Mouse (Mus musculus) neural tube, embryonic 11.5 days (tissue): ENCODE results near the gene Dner. TPM values are rescaled to one million over a fixed set of nuclear protein-coding genes. Genes with fewer than 3 reads are reported as not detected.

Experiments used
- ATAC-seq: fragments of 200-750 bp; cut with Nextera tagmentation; 2 replicates; pipeline ENCODE4 v1.8.0; 2017; ENCODE audit warnings: moderate number of reproducible peaks, mild to moderate bottlenecking, moderate TSS enrichment, moderate library complexity; ENCODE audit not compliant: insufficient read depth, low FRiP score, low TSS enrichment
- DNase-seq: peaks from one replicate; pipeline ENCODE4 v3.0.0-alpha.2; 2015; ENCODE audit warnings: low spot score
- H3K27ac ChIP-seq: fragments of 300-500 bp; sonication (generic); 2 replicates; pipeline ENCODE4 v1.5.1; 2014; ENCODE audit warnings: low read depth, mild to moderate bottlenecking, low read length
- H3K27me3 ChIP-seq: fragments of 300-500 bp; sonication (generic); 2 replicates; pipeline ENCODE4 v1.6.1; 2014; ENCODE audit warnings: mild to moderate bottlenecking, low read length, mixed read lengths; ENCODE audit not compliant: control insufficient read depth, insufficient read depth
- H3K36me3 ChIP-seq: fragments of 300-500 bp; sonication (generic); 2 replicates; pipeline ENCODE4 v1.6.1; 2014; ENCODE audit warnings: mild to moderate bottlenecking, low read length, moderate library complexity, mixed read lengths; ENCODE audit not compliant: control insufficient read depth, insufficient read depth
- H3K4me1 ChIP-seq: fragments of 300-500 bp; sonication (generic); 2 replicates; pipeline ENCODE4 v1.6.1; 2014; ENCODE audit warnings: low read length, mixed read lengths; ENCODE audit not compliant: control insufficient read depth, insufficient read depth
- H3K4me2 ChIP-seq: fragments of 300-500 bp; sonication (generic); 2 replicates; pipeline ENCODE4 v1.6.1; 2014; ENCODE audit warnings: low read depth, mild to moderate bottlenecking, moderate library complexity
- H3K4me3 ChIP-seq: fragments of 300-500 bp; sonication (generic); 2 replicates; pipeline ENCODE4 v1.5.1; 2014; ENCODE audit warnings: low read depth, low read length
- H3K9ac ChIP-seq: fragments of 300-500 bp; sonication (generic); 2 replicates; pipeline ENCODE4 v1.6.1; 2014; ENCODE audit warnings: mild to moderate bottlenecking, low read length
- H3K9me3 ChIP-seq: fragments of 300-500 bp; sonication (generic); 2 replicates; pipeline ENCODE4 v1.6.1; 2016; ENCODE audit warnings: low read length; ENCODE audit not compliant: control insufficient read depth
- WGBS: fragments of 180-500 bp; shearing (Covaris S2); extraction: QIAGEN DNeasy Blood & Tissue Kit; methylation state at CpG from one replicate; pipeline ENCODE4 v1.1.7; 2014; 5-methylcytosine and 5-hydroxymethylcytosine counted together
- polyA plus RNA-seq: library from polyadenylated mRNA; unstranded; fragments of >200 nt; fragmentation: Nextera tagmentation; extraction: Ambion mirVana; gene quantifications from 2 replicates; pipeline ENCODE4 v1.2.1, GENCODE M21; 2014

The Dner gene
- polyA plus RNA-seq, 1 experiment from 2014 or later: 44.7 TPM

DNA sequence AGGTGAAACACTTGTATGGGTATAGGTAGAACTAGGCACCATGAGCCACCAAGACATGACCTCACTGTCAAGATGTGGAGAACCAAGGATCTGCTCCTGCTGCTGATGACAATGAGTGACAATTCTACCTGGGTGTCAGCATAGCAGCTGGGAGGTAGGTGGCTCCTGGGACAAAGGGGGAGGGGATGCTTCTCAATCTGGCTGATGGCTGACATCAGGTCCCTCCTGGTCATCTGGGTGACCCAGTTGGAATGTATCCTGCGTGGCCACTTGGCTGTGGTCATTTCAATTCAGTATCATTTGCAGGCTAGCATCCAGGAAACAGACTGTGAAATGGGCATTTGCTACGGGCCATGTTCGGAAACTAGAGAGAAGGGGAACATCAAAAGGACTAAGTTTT is 315.1 kb downstream of the Dner start:
- Histone ChIP-seq H3K27me3 (no peaks in the 10 kb centered on the region), H3K9ac (no peak overlapping the region), H3K9me3 (no peaks in the 10 kb centered on the region), H3K27ac (no peak overlapping the region), H3K4me2 (no peak overlapping the region), H3K4me1 (no peaks in the 10 kb centered on the region), H3K4me3 (no peak overlapping the region), H3K36me3 (no peaks in the 10 kb centered on the region)
- WGBS: 63% methylated on average over 3 of the region's 3 CpGs
- DNase-seq (no peak), ATAC-seq (no peak)

DNA sequence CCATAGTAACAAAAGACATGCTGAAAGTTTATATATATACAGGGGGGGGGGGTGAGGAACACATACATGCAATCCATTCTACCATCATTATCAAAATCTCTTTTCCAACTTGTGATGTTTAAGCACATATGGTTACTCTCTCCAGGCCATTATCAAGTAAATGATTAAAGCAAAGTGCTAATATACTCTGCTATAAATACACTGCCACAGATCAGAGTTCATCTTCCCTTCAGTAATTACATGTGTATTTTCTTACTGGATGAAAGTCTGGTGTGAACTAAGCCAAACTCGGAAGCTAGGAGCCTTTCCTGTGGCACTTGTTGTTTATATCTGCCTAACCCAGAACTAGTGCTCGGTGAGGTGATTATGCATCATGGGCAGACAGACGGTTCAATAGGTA is 328.3 kb downstream of the Dner start:
- H3K27me3 ChIP-seq: no peaks in the 10 kb centered on the region
- H3K27ac ChIP-seq: no peak overlapping the region
- no peak overlapping the region for H3K9ac ChIP-seq
- no peaks in the 10 kb centered on the region for H3K36me3 ChIP-seq
- H3K4me3 ChIP-seq: no peak overlapping the region
- H3K4me1 ChIP-seq: no peaks in the 10 kb centered on the region
- no peak overlapping the region for H3K4me2 ChIP-seq
- 85% methylated on average over 3 of the region's 3 CpGs for WGBS
- no peaks in the 10 kb centered on the region for H3K9me3 ChIP-seq
- ATAC-seq: no peak
- DNase-seq: no peak

DNA sequence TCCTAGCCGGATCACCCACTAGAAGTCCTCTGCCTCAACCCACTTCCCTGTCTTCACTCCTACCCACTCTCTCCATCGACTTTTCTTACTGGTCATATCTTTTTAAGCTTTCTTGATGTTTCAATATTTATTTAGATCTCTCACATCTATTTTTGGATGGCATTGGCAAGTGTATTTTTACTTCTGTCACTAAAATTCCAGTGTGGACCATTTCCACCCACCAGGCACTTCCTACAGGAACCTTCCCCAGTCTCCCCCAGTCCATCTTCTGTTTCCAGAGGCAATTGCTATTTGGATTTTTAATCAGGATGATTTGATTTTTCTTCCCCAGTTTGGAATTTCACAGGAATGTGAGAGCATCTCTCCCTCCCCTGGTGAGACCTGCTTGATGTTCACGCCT is 329.5 kb downstream of the Dner start:
- Histone ChIP-seq H3K4me1 (no peaks in the 10 kb centered on the region), H3K27ac (no peak overlapping the region), H3K36me3 (no peaks in the 10 kb centered on the region), H3K9ac (no peak overlapping the region), H3K27me3 (no peaks in the 10 kb centered on the region), H3K9me3 (no peaks in the 10 kb centered on the region), H3K4me3 (no peak overlapping the region), H3K4me2 (no peak overlapping the region)
- ATAC-seq (no peak), DNase-seq (no peak)
- 73% methylated on average over 3 of the region's 3 CpGs for WGBS

DNA sequence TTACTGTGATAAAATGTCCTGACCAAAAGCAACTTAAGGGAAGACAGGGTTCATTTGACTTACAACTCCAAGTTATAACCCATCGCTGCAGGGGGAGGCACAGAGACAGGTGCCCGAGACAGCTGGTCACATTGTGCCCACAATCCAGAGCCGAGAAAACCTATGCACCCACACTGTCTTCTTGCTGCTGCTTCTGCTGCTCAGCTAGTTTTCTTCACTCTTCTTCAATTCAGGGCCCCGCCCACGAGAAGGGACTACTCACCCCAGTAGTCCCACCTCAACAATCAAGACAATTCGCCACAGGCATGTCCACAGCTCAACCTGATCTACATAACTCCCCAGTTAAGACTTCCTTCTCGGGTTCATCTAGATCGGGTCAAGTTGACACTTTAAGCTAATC is 332.1 kb downstream of the Dner start, which contains the start of gene Pid1:
Gene Pid1, minus strand, starts transcription at position 214 of the 400 bp plus-strand sequence.
- no peaks in the 10 kb centered on the region for H3K36me3 ChIP-seq
- DNase-seq: no peak
- H3K9ac ChIP-seq: no peak within 1 kb of the TSS
- H3K4me3 ChIP-seq: no peak within 1 kb of the TSS
- no peak within 1 kb of the TSS for H3K27ac ChIP-seq
- ATAC-seq: no peak
- H3K4me2 ChIP-seq: no peak within 1 kb of the TSS
- H3K4me1 ChIP-seq: no peaks in the 10 kb centered on the region
- no peaks in the 10 kb centered on the region for H3K9me3 ChIP-seq
- no peaks in the 10 kb centered on the region for H3K27me3 ChIP-seq
- WGBS: 87% methylated on average over 8 of the region's 8 CpGs

DNA sequence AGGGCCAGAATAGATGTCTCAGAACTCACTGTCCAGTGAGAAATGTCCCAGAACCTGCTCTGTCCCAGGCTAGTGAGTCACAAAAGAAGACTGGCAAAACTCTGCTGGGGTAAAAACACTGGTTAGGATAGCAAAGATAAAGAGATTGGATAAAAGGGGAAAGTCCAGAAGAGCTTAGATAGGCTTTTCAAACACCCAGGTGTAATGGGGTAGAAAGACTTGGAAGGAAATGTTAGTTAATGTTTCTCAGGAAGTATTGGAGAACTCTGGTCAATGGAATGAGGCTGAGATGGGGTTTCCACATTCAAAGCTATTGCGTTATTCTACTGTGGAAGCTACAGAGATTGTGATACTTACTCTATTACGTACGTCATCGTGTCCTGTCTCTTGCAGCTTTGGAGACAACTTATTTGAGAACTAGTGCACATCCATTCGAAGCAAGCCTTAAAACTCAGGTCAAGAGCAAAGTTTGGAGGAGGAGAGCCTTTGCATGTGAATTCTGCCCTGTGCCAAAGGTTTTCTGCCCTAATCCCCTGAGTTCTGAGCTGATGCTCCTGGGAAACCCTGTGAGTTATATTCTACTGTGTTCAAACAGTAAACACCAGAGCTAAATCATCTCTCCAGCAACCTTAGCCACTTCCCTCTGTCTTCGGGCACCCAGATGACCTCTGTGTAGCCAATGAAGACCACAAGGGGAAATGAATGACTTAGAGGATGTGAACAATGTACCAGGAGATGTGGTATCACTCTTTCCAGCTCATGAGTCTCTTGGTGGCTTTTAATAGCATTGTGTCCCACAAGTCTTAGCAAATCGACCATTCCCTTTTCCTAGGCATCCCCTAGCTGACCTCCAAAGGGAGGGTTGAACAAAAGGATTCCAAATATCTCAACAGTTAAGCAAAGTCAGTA is 333.1 kb downstream of the Dner start:
- H3K27me3 ChIP-seq: no peaks in the 10 kb centered on the region
- H3K27ac ChIP-seq: no peak overlapping the region
- ATAC-seq: no peak
- no peak for DNase-seq
- no peak overlapping the region for H3K4me3 ChIP-seq
- H3K4me2 ChIP-seq: no peak overlapping the region
- WGBS: 86% methylated on average over 7 of the region's 7 CpGs
- H3K9ac ChIP-seq: no peak overlapping the region
- H3K9me3 ChIP-seq: no peaks in the 10 kb centered on the region
- no peaks in the 10 kb centered on the region for H3K4me1 ChIP-seq
- no peaks in the 10 kb centered on the region for H3K36me3 ChIP-seq

DNA sequence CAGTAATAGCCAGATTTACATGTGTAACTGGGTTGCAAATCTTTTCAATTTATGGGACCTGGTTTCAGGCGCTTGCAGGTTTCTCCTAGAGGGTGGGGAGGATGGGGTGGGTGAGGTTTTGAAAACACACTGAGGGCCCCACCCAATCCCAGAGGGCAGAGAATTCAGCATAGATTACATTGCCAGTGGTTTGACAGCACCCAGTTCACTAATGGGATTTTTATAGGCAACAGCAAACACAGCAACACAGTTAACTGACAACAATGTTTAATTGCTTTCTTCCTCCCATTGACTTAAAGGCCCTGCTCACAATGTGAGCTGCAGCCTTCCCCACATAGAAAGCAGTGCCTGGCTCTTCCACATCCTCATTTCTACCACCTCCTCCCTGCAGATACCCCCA is 333.8 kb downstream of the Dner start:
- Histone ChIP-seq H3K27ac (no peak overlapping the region), H3K9ac (no peak overlapping the region), H3K27me3 (no peaks in the 10 kb centered on the region), H3K4me3 (no peak overlapping the region), H3K36me3 (no peaks in the 10 kb centered on the region), H3K4me2 (no peak overlapping the region), H3K9me3 (no peaks in the 10 kb centered on the region), H3K4me1 (no peaks in the 10 kb centered on the region)
- WGBS: 75% methylated on average over 1 of the region's 1 CpGs
- ATAC-seq: no peak
- no peak for DNase-seq

DNA sequence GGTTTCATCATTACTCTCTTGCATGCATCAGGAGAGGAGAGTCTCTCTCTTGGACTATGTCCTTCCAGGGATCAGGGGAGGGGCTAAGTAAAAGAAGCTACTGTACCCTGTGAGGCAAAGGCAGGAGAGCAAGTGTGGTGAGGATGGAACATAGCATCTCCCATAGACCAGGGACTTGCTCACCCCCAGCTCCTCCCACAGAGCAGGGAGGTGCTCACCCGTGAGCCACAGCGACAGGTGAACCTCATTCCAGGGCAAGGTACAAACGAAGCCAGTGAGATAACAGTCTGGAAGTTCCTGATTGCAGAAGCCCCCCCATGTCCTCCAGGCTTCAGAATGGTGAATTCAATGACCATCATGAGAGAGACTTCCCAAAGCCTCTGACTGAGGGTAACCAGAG is 334.6 kb downstream of the Dner start:
- H3K27me3 ChIP-seq: no peaks in the 10 kb centered on the region
- 89% methylated on average over 3 of the region's 3 CpGs for WGBS
- H3K4me3 ChIP-seq: no peak overlapping the region
- DNase-seq (no peak), ATAC-seq (no peak)
- no peaks in the 10 kb centered on the region for H3K36me3 ChIP-seq
- H3K27ac ChIP-seq: no peak overlapping the region
- H3K4me2 ChIP-seq: no peak overlapping the region
- H3K9me3 ChIP-seq: no peaks in the 10 kb centered on the region
- no peaks in the 10 kb centered on the region for H3K4me1 ChIP-seq
- no peak overlapping the region for H3K9ac ChIP-seq

DNA sequence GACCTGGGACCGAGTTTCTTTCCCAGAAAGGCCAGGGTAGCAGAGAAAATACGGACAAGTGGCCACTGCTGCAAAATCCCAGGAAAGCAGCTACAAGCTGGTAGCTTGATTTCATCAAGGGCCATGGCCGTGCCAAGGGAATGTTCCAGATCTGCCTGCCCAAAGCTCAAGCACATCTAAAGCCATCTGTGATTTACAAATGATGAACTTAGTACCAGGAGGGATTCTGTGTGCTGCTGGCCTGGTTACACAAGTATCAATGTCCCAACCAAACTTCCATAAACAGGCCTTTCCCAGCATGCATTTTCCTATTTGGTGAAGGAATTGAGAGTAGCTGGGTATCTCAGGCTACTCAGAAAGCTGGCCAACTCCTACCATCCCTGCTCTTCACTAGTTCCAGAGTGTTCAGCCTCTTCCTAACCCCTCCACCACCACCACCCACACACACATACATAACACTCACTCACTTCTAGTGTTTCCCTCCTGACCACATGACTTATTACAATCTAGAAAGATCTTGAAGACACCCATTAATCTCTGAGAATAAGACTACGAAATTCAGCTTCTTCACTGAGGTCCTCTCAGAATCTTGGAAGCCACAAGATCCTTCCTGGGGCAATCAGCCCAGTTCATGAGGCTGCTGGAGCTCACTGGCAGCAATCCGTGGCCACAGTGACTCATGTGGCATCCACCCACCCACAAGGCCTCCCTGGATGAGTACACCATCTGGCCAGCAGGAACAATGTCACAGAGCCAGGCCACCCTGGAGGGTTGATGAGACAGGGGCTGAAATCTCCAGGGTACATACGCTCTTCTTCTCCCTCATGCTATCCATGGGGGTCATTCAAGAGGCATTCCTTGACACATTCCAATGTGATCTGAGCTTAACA is 336.2 kb downstream of the Dner start:
- no peak overlapping the region for H3K27ac ChIP-seq
- no peak overlapping the region for H3K4me3 ChIP-seq
- H3K9me3 ChIP-seq: no peaks in the 10 kb centered on the region
- WGBS: 89% methylated on average over 6 of the region's 6 CpGs
- ATAC-seq (no peak), DNase-seq (no peak)
- no peaks in the 10 kb centered on the region for H3K36me3 ChIP-seq
- H3K4me2 ChIP-seq: no peak overlapping the region
- no peaks in the 10 kb centered on the region for H3K27me3 ChIP-seq
- H3K4me1 ChIP-seq: no peaks in the 10 kb centered on the region
- no peak overlapping the region for H3K9ac ChIP-seq
